Mouse (Mus musculus) embryonic facial prominence, embryonic 14.5 days (tissue): ENCODE measurements around the gene Crip3. TPM values are rescaled to one million over a fixed set of nuclear protein-coding genes. Genes with fewer than 3 reads are reported as not detected.

Experiments
- ATAC-seq: fragments of 200-750 bp; cut with Nextera tagmentation; 2 replicates; pipeline ENCODE4 v1.8.0; 2017; ENCODE audit warnings: low read depth, moderate number of reproducible peaks, moderate TSS enrichment
- DNase-seq: peaks from one replicate; pipeline ENCODE4 v3.0.0-alpha.2; 2015; ENCODE audit warnings: low spot score
- H3K27ac ChIP-seq: fragments of 300-500 bp; sonication (generic); replicated peaks from 2 replicates; pipeline ENCODE4 v1.5.1; 2014; ENCODE audit warnings: low read depth, mild to moderate bottlenecking, low read length, moderate library complexity
- H3K27me3 ChIP-seq: fragments of 300-500 bp; sonication (generic); replicated peaks from 2 replicates; pipeline ENCODE4 v1.6.1; 2014; ENCODE audit warnings: low read length; ENCODE audit not compliant: control insufficient read depth, insufficient read depth
- H3K36me3 ChIP-seq: fragments of 300-500 bp; sonication (generic); 2 replicates; pipeline ENCODE4 v1.6.1; 2014; ENCODE audit warnings: low read length, mixed read lengths; ENCODE audit not compliant: control insufficient read depth, insufficient read depth
- H3K4me1 ChIP-seq: fragments of 300-500 bp; sonication (generic); 2 replicates; pipeline ENCODE4 v1.6.1; 2014; ENCODE audit warnings: antibody characterized with exemption, low read length; ENCODE audit not compliant: control insufficient read depth, insufficient read depth
- H3K4me2 ChIP-seq: fragments of 300-500 bp; sonication (generic); 2 replicates; pipeline ENCODE4 v1.6.1; 2014; ENCODE audit warnings: low read depth, mild to moderate bottlenecking, low read length, moderate library complexity, mixed read lengths
- H3K4me3 ChIP-seq: fragments of 300-500 bp; sonication (generic); 2 replicates; pipeline ENCODE4 v1.5.1; 2014; ENCODE audit warnings: low read depth, mild to moderate bottlenecking, low read length
- H3K9ac ChIP-seq: fragments of 300-500 bp; sonication (generic); 2 replicates; pipeline ENCODE4 v1.6.1; 2014; ENCODE audit warnings: low read depth, mild to moderate bottlenecking, low read length, moderate library complexity, mixed read lengths
- H3K9me3 ChIP-seq: fragments of 300-500 bp; sonication (generic); 2 replicates; pipeline ENCODE4 v1.6.1; 2016; ENCODE audit warnings: low read length; ENCODE audit not compliant: control insufficient read depth
- WGBS: fragments of 180-500 bp; shearing (Covaris S2); extraction: QIAGEN DNeasy Blood & Tissue Kit; methylation state at CpG from one replicate; pipeline ENCODE4 v1.1.7; 2014; 5-methylcytosine and 5-hydroxymethylcytosine counted together
- polyA plus RNA-seq: library from polyadenylated mRNA; unstranded; fragments of >200 nt; fragmentation: Nextera tagmentation; extraction: Ambion mirVana; gene quantifications from 2 replicates; pipeline ENCODE4 v1.2.1, GENCODE M21; 2014

Crip3 gene
- polyA plus RNA-seq, 1 experiment from 2014 or later: 0.99 TPM

GRCm38 (mm10) chr17:46461347-46461746 lies 32.6 kb downstream of the Crip3 start:
- Histone ChIP-seq H3K4me3 (peak overlapping the region; percentile 35), H3K36me3 (no peaks in the 10 kb centered on the region), H3K27me3 (peaks cover 52% of the 10 kb centered on the region), H3K4me1 (no peaks in the 10 kb centered on the region), H3K9ac (peak overlapping the region; percentile 54; the same call in 1 of the 2 replicates), H3K27ac (no peak overlapping the region), H3K9me3 (no peaks in the 10 kb centered on the region), H3K4me2 (peak overlapping the region; percentile 58)
- no peak for DNase-seq
- WGBS: 11% methylated on average over 8 of the region's 8 CpGs
- ATAC-seq: no peak

GRCm38 (mm10) chr17:46462226-46462625 lies 33.5 kb downstream of the Crip3 start:
- ATAC-seq (no peak), DNase-seq (no peak)
- Histone ChIP-seq H3K4me1 (no peaks in the 10 kb centered on the region), H3K9me3 (no peaks in the 10 kb centered on the region), H3K4me3 (no peak overlapping the region), H3K4me2 (no peak overlapping the region), H3K27ac (no peak overlapping the region), H3K36me3 (no peaks in the 10 kb centered on the region), H3K9ac (no peak overlapping the region), H3K27me3 (peaks cover 45% of the 10 kb centered on the region)
- 85% methylated on average over 5 of the region's 5 CpGs for WGBS

- no peak overlapping the region for H3K27ac ChIP-seq
- no peak overlapping the region for H3K4me3 ChIP-seq
- no peak overlapping the region for H3K4me2 ChIP-seq
- DNase-seq (no peak), ATAC-seq (no peak)
- no peaks in the 10 kb centered on the region for H3K4me1 ChIP-seq
- H3K9ac ChIP-seq: no peak overlapping the region
- WGBS: 59% methylated on average over 9 of the region's 9 CpGs
- no peaks in the 10 kb centered on the region for H3K27me3 ChIP-seq
- no peaks in the 10 kb centered on the region for H3K36me3 ChIP-seq
- H3K9me3 ChIP-seq: no peaks in the 10 kb centered on the region
Measured at GRCm38 (mm10) chr17:46467830-46468229, 39.1 kb downstream of the Crip3 start.

- WGBS: 60% methylated on average over 8 of the region's 8 CpGs
- DNase-seq (no peak), ATAC-seq (no peak)
- H3K9ac ChIP-seq: no peak overlapping the region
- H3K27me3 ChIP-seq: no peaks in the 10 kb centered on the region; the same call in 1 of the 2 replicates
- H3K27ac ChIP-seq: no peak overlapping the region
- H3K4me3 ChIP-seq: no peak overlapping the region
- no peaks in the 10 kb centered on the region for H3K4me1 ChIP-seq
- no peaks in the 10 kb centered on the region for H3K36me3 ChIP-seq
- no peaks in the 10 kb centered on the region for H3K9me3 ChIP-seq
- no peak overlapping the region for H3K4me2 ChIP-seq
Measured at GRCm38 (mm10) chr17:46476601-46477000, 47.9 kb downstream of the Crip3 start.

GRCm38 (mm10) chr17:46477286-46477685 lies 48.6 kb downstream of the Crip3 start:
- ATAC-seq: no peak
- Histone ChIP-seq H3K27me3 (peaks cover 2% of the 10 kb centered on the region; the same call in 1 of the 2 replicates), H3K36me3 (no peaks in the 10 kb centered on the region), H3K4me2 (no peak overlapping the region), H3K4me3 (no peak overlapping the region), H3K9ac (no peak overlapping the region), H3K27ac (no peak overlapping the region), H3K4me1 (no peaks in the 10 kb centered on the region), H3K9me3 (no peaks in the 10 kb centered on the region)
- WGBS: 87% methylated on average over 15 of the region's 15 CpGs
- no peak for DNase-seq

Other genes with a start within 250 kb of the Crip3 start
- 8.6 and 9.4 TPM in 2 replicates for gene Polh, start 226.3 kb upstream of the Crip3 start, polyA plus RNA-seq
- 42.3 and 43.8 TPM in 2 replicates for gene Xpo5, start 226.1 kb upstream of the Crip3 start, polyA plus RNA-seq
- gene Polr1c, start 180.9 kb upstream of the Crip3 start, polyA plus RNA-seq: 78.1 and 80.2 TPM in 2 replicates
- 135 and 137 TPM in 2 replicates for gene Yipf3, start 180.8 kb upstream of the Crip3 start, polyA plus RNA-seq
- 2.2 TPM in 2 replicates for gene Lrrc73, start 175.4 kb upstream of the Crip3 start, polyA plus RNA-seq
- 54.5 and 57.3 TPM in 2 replicates for gene Tjap1, start 145.9 kb upstream of the Crip3 start, polyA plus RNA-seq
- 7.5 and 7.6 TPM in 2 replicates for gene Dlk2, start 131.5 kb upstream of the Crip3 start, polyA plus RNA-seq
- 5.5 and 6.6 TPM in 2 replicates for gene Abcc10, start 100.6 kb upstream of the Crip3 start, polyA plus RNA-seq
- gene Zfp318, start 45.2 kb upstream of the Crip3 start, polyA plus RNA-seq: 16.1 and 16.5 TPM in 2 replicates
- not detected in 2 replicates for gene Slc22a7, start 9.5 kb downstream of the Crip3 start, polyA plus RNA-seq
- 0.46 and 0.61 TPM in 2 replicates for gene Ttbk1, start 58.7 kb downstream of the Crip3 start, polyA plus RNA-seq
- gene Dnph1, start 67.8 kb downstream of the Crip3 start, polyA plus RNA-seq: 34.5 and 36.9 TPM in 2 replicates
- 5.5 and 6.0 TPM in 2 replicates for gene Cul9, start 117.5 kb downstream of the Crip3 start, polyA plus RNA-seq
- gene Srf, start 127.2 kb downstream of the Crip3 start, polyA plus RNA-seq: 10.5 and 14.0 TPM in 2 replicates
- 68.0 and 90.7 TPM in 2 replicates for gene Ptk7, start 200.6 kb downstream of the Crip3 start, polyA plus RNA-seq
- 15.8 and 20.3 TPM in 2 replicates for gene Klc4, start 217.1 kb downstream of the Crip3 start, polyA plus RNA-seq
- gene Mrpl2, start 217.3 kb downstream of the Crip3 start, polyA plus RNA-seq: 91.8 and 100 TPM in 2 replicates
- gene Cul7, start 221.4 kb downstream of the Crip3 start, polyA plus RNA-seq: 48.5 and 50.1 TPM in 2 replicates
- gene Rrp36, start 245.4 kb downstream of the Crip3 start, polyA plus RNA-seq: 34.5 and 41.9 TPM in 2 replicates
- gene Mea1, start 249.9 kb downstream of the Crip3 start, polyA plus RNA-seq: 132 and 143 TPM in 2 replicates